Comparison of ENCODE assay signal across 8 mouse cellular contexts in genomic region chr17:29006812-29007211, GRCm38 (mm10). TPM values are rescaled to one million over a fixed set of nuclear protein-coding genes. Genes with fewer than 3 reads are reported as not detected.
A peak's percentile ranks its signal among the peaks of the same experiment; 100 is the strongest.
DNase-seq lines count a peak whose midpoint lies in the region; ATAC-seq and TF ChIP-seq lines count a peak whose summit lies in the region.

No protein-coding gene starts in this region.

- no peak for ATAC-seq in kidney, embryonic 14.5 days (ENCODE audit: low FRiP score, low TSS enrichment)
- no peak for ATAC-seq in embryonic facial prominence, embryonic 11.5 days (replicated peaks; ENCODE audit: insufficient number of reproducible peaks, low FRiP score, low TSS enrichment, low read depth)
- ATAC-seq in hindbrain, postnatal 0 days, result no peak

- no peak for TF ChIP-seq CTCF in hindbrain, postnatal 0 days (IDR thresholded peaks at IDR 0.05; ENCODE audit: low read depth)

- H3K4me1 ChIP-seq in kidney, embryonic 14.5 days (ENCODE audit: control insufficient read depth, insufficient read depth, low read length), result peaks cover 3% of the 10 kb centered on the region
- H3K4me1 ChIP-seq in embryonic facial prominence, embryonic 11.5 days (ENCODE audit: control insufficient read depth, insufficient read depth, low read length), result no peaks in the 10 kb centered on the region
- H3K4me1 ChIP-seq in hindbrain, postnatal 0 days (ENCODE audit: insufficient read depth, low read length), result peaks cover 5% of the 10 kb centered on the region; the same call in 1 of the 2 replicates
- peaks cover 31% of the 10 kb centered on the region for H3K4me1 ChIP-seq in midbrain, embryonic 10.5 days

- no peaks in the 10 kb centered on the region for H3K27me3 ChIP-seq in kidney, embryonic 14.5 days (ENCODE audit: control insufficient read depth, insufficient read depth, low read length)
- no peaks in the 10 kb centered on the region for H3K27me3 ChIP-seq in embryonic facial prominence, embryonic 11.5 days (ENCODE audit: control insufficient read depth, insufficient read depth, low read length)
- H3K27me3 ChIP-seq in hindbrain, postnatal 0 days (ENCODE audit: insufficient read depth, low read length), result no peaks in the 10 kb centered on the region
- H3K27me3 ChIP-seq in midbrain, embryonic 10.5 days (ENCODE audit: low read depth, poor library complexity, severe bottlenecking), result no peaks in the 10 kb centered on the region

- no peaks in the 10 kb centered on the region for H3K9me3 ChIP-seq in kidney, embryonic 14.5 days (ENCODE audit: control insufficient read depth, low read length)
- H3K9me3 ChIP-seq in embryonic facial prominence, embryonic 11.5 days (replicated peaks; ENCODE audit: control insufficient read depth, low read length), result no peaks in the 10 kb centered on the region
- no peaks in the 10 kb centered on the region for H3K9me3 ChIP-seq in hindbrain, postnatal 0 days (ENCODE audit: low read length)
- no peaks in the 10 kb centered on the region for H3K9me3 ChIP-seq in midbrain, embryonic 10.5 days (replicated peaks)

- H3K27ac ChIP-seq in kidney, embryonic 14.5 days (ENCODE audit: low read depth, low read length), result peak overlapping the region; percentile 87; the same call in 1 of the 2 replicates
- H3K27ac ChIP-seq in embryonic facial prominence, embryonic 11.5 days (replicated peaks; ENCODE audit: low read depth, low read length), result peak overlapping the region; percentile 72; the same call in 1 of the 2 replicates
- H3K27ac ChIP-seq in hindbrain, postnatal 0 days, result peak overlapping the region; percentile 90
- H3K27ac ChIP-seq in midbrain, embryonic 10.5 days (replicated peaks), result peak overlapping the region; percentile 98

- peak overlapping the region; percentile 90 for H3K9ac ChIP-seq in kidney, embryonic 14.5 days (ENCODE audit: low read depth, low read length)
- H3K9ac ChIP-seq in embryonic facial prominence, embryonic 11.5 days (replicated peaks; ENCODE audit: low read length), result peak overlapping the region; percentile 90
- H3K9ac ChIP-seq in hindbrain, postnatal 0 days (replicated peaks; ENCODE audit: low read length), result peak overlapping the region; percentile 95

- H3K36me3 ChIP-seq in kidney, embryonic 14.5 days (ENCODE audit: control insufficient read depth, insufficient read depth, low read length), result no peaks in the 10 kb centered on the region
- no peaks in the 10 kb centered on the region for H3K36me3 ChIP-seq in embryonic facial prominence, embryonic 11.5 days (replicated peaks; ENCODE audit: control insufficient read depth, insufficient read depth, low read depth, low read length)
- no peaks in the 10 kb centered on the region for H3K36me3 ChIP-seq in hindbrain, postnatal 0 days (ENCODE audit: insufficient read depth, low read length)
- H3K36me3 ChIP-seq in midbrain, embryonic 10.5 days, result peaks cover 23% of the 10 kb centered on the region

- H3K4me3 ChIP-seq in kidney, embryonic 14.5 days (ENCODE audit: low read length), result peak overlapping the region; percentile 98
- peak overlapping the region; percentile 87 for H3K4me3 ChIP-seq in embryonic facial prominence, embryonic 11.5 days (ENCODE audit: low read depth, low read length)
- H3K4me3 ChIP-seq in hindbrain, postnatal 0 days (ENCODE audit: low read length), result peak overlapping the region; percentile 98
- H3K4me3 ChIP-seq in midbrain, embryonic 10.5 days, result peak overlapping the region; percentile 99

- DNase-seq in kidney, postnatal 10 days, result no peak
- no peak for DNase-seq in embryonic facial prominence, embryonic 11.5 days (ENCODE audit: low spot score)
- DNase-seq in hindbrain, postnatal 0 days (ENCODE audit: low spot score), result no peak
- no peak for DNase-seq in midbrain, embryonic 10.5 days (ENCODE audit: low spot score)
- DNase-seq in gastrocnemius, adult 18-20 months (ENCODE audit: low spot score), result no peak
- DNase-seq in cerebellum, postnatal 25 days, result no peak
- no peak for DNase-seq in left cerebral cortex, adult 9 months (ENCODE audit: low spot score in 2 of 2)

- peak overlapping the region; percentile 86 for H3K4me2 ChIP-seq in kidney, embryonic 14.5 days (replicated peaks; ENCODE audit: low read depth, low read length)
- peak overlapping the region; percentile 77 for H3K4me2 ChIP-seq in embryonic facial prominence, embryonic 11.5 days (ENCODE audit: low read depth, low read length)
- H3K4me2 ChIP-seq in hindbrain, postnatal 0 days (ENCODE audit: low read depth, low read length), result peak overlapping the region; percentile 91

- WGBS in kidney, embryonic 14.5 days, result 6% methylated on average over 7 of the region's 7 CpGs
- 9% methylated on average over 7 of the region's 7 CpGs for WGBS in embryonic facial prominence, embryonic 11.5 days
- 4% methylated on average over 7 of the region's 7 CpGs for WGBS in hindbrain, postnatal 0 days
- WGBS in midbrain, embryonic 10.5 days, result 10% methylated on average over 7 of the region's 7 CpGs

RNA-seq across cellular contexts. Expression of gene Stk38, which starts 1.0 kb away (rescaled TPM):
- 65.5 and 101 TPM in 2 replicates for polyA plus RNA-seq in kidney, embryonic 14.5 days (2014; fragmentation: Nextera tagmentation; extraction: Ambion mirVana)
- polyA plus RNA-seq in embryonic facial prominence, embryonic 11.5 days (2014; fragmentation: Nextera tagmentation; extraction: Ambion mirVana), result 121 and 127 TPM in 2 replicates
- 56.2 and 58.7 TPM in 2 replicates for total RNA-seq in hindbrain, postnatal 0 days (2014; rRNA removed)
- 52.7 and 60.8 TPM in 2 replicates for polyA plus RNA-seq in hindbrain, postnatal 0 days (2015; fragmentation: Nextera tagmentation; extraction: Ambion mirVana)
- 115 and 130 TPM in 2 replicates for polyA plus RNA-seq in midbrain, embryonic 10.5 days (2016; fragmentation: Nextera tagmentation; extraction: Ambion mirVana)
- total RNA-seq in gastrocnemius, adult 18-20 months (2021), result 10 to 100 TPM; 20.2 to 22.4 TPM

RNA-seq across cellular contexts. Expression of gene Srsf3, which starts 25.6 kb away (rescaled TPM):
- 691 and 760 TPM in 2 replicates for polyA plus RNA-seq in kidney, embryonic 14.5 days (2014; fragmentation: Nextera tagmentation; extraction: Ambion mirVana)
- 937 and 1,031 TPM in 2 replicates for polyA plus RNA-seq in embryonic facial prominence, embryonic 11.5 days (2014; fragmentation: Nextera tagmentation; extraction: Ambion mirVana)
- total RNA-seq in hindbrain, postnatal 0 days (2014; rRNA removed), result 139 and 147 TPM in 2 replicates
- polyA plus RNA-seq in hindbrain, postnatal 0 days (2015; fragmentation: Nextera tagmentation; extraction: Ambion mirVana), result 298 and 315 TPM in 2 replicates
- polyA plus RNA-seq in midbrain, embryonic 10.5 days (2016; fragmentation: Nextera tagmentation; extraction: Ambion mirVana), result 789 and 839 TPM in 2 replicates
- 10 to 100 TPM; 37.4 to 48.6 TPM for total RNA-seq in gastrocnemius, adult 18-20 months (2021)

RNA-seq across cellular contexts. Expression of gene Kctd20, which starts 55.1 kb away (rescaled TPM):
- polyA plus RNA-seq in kidney, embryonic 14.5 days (2014; fragmentation: Nextera tagmentation; extraction: Ambion mirVana), result 43.4 and 83.7 TPM in 2 replicates
- polyA plus RNA-seq in embryonic facial prominence, embryonic 11.5 days (2014; fragmentation: Nextera tagmentation; extraction: Ambion mirVana), result 109 and 110 TPM in 2 replicates
- total RNA-seq in hindbrain, postnatal 0 days (2014; rRNA removed), result 51.5 and 59.9 TPM in 2 replicates
- 62.9 and 64.1 TPM in 2 replicates for polyA plus RNA-seq in hindbrain, postnatal 0 days (2015; fragmentation: Nextera tagmentation; extraction: Ambion mirVana)
- polyA plus RNA-seq in midbrain, embryonic 10.5 days (2016; fragmentation: Nextera tagmentation; extraction: Ambion mirVana), result 107 and 114 TPM in 2 replicates
- 10 to 100 TPM; 37.1 to 42.1 TPM for total RNA-seq in gastrocnemius, adult 18-20 months (2021)
